Mouse (Mus musculus): ENCODE measurements around the gene Olfr243. TPM values are rescaled to one million over a fixed set of nuclear protein-coding genes. Genes with fewer than 3 reads are reported as not detected.
"Not testable (repeated sequence)": the region's sequence is repeated elsewhere in the genome, so short reads cannot be mapped to it uniquely, and the experiment has no call there.

Gene Olfr243
- polyA plus RNA-seq (2012; fragmentation: generic; extraction: Trizol) = not detected
- long read RNA-seq, experiment 1 = 0 reads
- long read RNA-seq, experiment 2 = 0 reads

DNA sequence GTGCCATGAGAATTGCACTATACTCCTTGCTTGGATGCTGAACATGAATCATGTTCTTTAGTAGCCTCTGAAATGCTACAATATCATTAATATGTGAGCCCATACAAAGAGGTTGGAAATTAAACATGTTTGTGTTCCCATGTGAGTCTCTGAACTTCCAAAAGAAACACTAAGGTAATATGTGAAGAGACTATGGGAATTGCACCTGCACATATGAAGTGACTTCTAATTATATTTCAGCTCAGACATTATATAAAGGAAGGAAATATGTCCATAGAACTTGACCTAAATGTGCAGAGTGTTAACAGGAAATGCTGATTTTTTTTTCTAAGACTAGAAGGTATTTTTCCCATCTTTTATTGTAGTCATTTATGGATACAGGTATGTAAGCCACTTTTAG, at the start of gene Olfr243:
TSS of gene Olfr243 (plus strand) at position 301 of the 400 bp plus-strand sequence.
- no peaks in the 10 kb centered on the region for H3K79me2 ChIP-seq (ENCODE audit: control insufficient read depth, insufficient read depth)
- no peak within 1 kb of the TSS for H3K4me3 ChIP-seq (ENCODE audit: insufficient read depth, poor library complexity, severe bottlenecking)
- no peak within 1 kb of the TSS for H3ac ChIP-seq (ENCODE audit: control insufficient read depth, insufficient read length, low read depth)
- TF ChIP-seq CTCF (IDR thresholded peaks at IDR 0.05; ENCODE audit: control insufficient read depth, insufficient read depth, insufficient read length) (no peak), USF1 (IDR thresholded peaks at IDR 0.05; ENCODE audit: low read depth) (no peak), FOSL1 (IDR thresholded peaks at IDR 0.05; ENCODE audit: insufficient read depth, low read length, poor library complexity, severe bottlenecking) (no peak), MYOG (IDR thresholded peaks at IDR 0.05; ENCODE audit: control insufficient read depth, extremely low read depth, insufficient read length) (no peak), MAX (IDR thresholded peaks at IDR 0.05) (no peak), MYOD1 (IDR thresholded peaks at IDR 0.05; ENCODE audit: control insufficient read depth, insufficient read length, low read depth) (no peak), CEBPB (IDR thresholded peaks at IDR 0.05; ENCODE audit: low read depth) (no peak)
- H3K27me3 ChIP-seq (ENCODE audit: control insufficient read depth, insufficient read depth, insufficient read length) = no peaks in the 10 kb centered on the region
- no peaks in the 10 kb centered on the region for H3K79me3 ChIP-seq (ENCODE audit: low read depth)
- no peaks in the 10 kb centered on the region for H3K36me3 ChIP-seq (ENCODE audit: control insufficient read depth, insufficient read depth)

DNA sequence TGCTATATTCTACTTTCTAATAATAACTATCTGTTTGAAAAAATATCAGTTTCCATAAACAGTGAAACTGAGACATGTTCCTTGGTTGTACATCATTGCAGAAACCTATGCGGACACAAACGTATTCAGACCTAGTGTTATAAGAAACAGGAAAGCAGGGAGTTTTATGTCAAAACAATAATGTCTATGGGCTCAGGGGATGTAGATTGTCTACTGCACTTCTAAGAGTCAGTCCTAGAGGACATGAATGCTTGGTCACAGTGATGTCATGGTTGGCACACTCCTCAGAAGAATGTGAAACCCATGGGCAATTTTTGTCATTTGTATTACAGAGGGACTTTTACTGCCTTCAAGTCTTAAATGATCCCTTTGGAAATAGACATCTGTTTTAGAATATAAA, 43.4 kb upstream of the Olfr243 start, which contains the start of gene Olfr624:
TSS of gene Olfr624 (minus strand) at position 101 of the 400 bp plus-strand sequence.
- no peaks in the 10 kb centered on the region for H3K79me2 ChIP-seq (ENCODE audit: control insufficient read depth, insufficient read depth)
- no peaks in the 10 kb centered on the region for H3K27me3 ChIP-seq (ENCODE audit: control insufficient read depth, insufficient read depth, insufficient read length)
- TF ChIP-seq USF1 (IDR thresholded peaks at IDR 0.05; ENCODE audit: low read depth) = no peak
- no peak for TF ChIP-seq CEBPB (IDR thresholded peaks at IDR 0.05; ENCODE audit: low read depth)
- no peak for TF ChIP-seq MYOG (IDR thresholded peaks at IDR 0.05; ENCODE audit: control insufficient read depth, extremely low read depth, insufficient read length)
- TF ChIP-seq FOSL1 (IDR thresholded peaks at IDR 0.05; ENCODE audit: insufficient read depth, low read length, poor library complexity, severe bottlenecking) = no peak
- TF ChIP-seq MYOD1 (IDR thresholded peaks at IDR 0.05; ENCODE audit: control insufficient read depth, insufficient read length, low read depth) = no peak
- no peak for TF ChIP-seq MAX (IDR thresholded peaks at IDR 0.05)
- no peak for TF ChIP-seq CTCF (IDR thresholded peaks at IDR 0.05; ENCODE audit: control insufficient read depth, insufficient read depth, insufficient read length)
- no peak within 1 kb of the TSS for H3K4me3 ChIP-seq (ENCODE audit: insufficient read depth, poor library complexity, severe bottlenecking)
- H3K36me3 ChIP-seq (ENCODE audit: control insufficient read depth, insufficient read depth) = no peaks in the 10 kb centered on the region
- H3K79me3 ChIP-seq (ENCODE audit: low read depth) = no peaks in the 10 kb centered on the region
- no peak within 1 kb of the TSS for H3ac ChIP-seq (ENCODE audit: control insufficient read depth, insufficient read length, low read depth)

DNA sequence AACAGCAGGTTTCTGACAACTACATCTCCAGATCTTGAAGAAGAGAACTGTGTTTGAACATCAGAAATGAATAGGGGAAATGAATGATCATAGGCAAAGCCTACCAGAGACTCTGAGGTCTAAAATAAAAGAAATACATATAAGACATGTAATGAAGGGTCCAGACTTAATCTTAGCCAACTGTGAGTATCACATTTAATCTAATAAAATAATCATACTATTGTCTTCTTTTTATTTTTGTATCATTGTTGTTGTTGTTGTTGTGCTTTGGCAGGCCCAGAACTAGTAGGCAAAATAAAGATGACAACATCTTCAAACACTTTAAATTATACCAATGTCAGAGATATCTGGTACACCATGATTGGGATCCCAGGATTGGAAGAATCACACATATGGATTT, 32.1 kb upstream of the Olfr243 start, which contains the start of gene Olfr625-ps1:
TSS of gene Olfr625-ps1 (plus strand) at position 301 of the 400 bp plus-strand sequence.
- no peak within 1 kb of the TSS for H3K4me3 ChIP-seq (ENCODE audit: insufficient read depth, poor library complexity, severe bottlenecking)
- no peaks in the 10 kb centered on the region for H3K79me2 ChIP-seq (ENCODE audit: control insufficient read depth, insufficient read depth)
- no peak within 1 kb of the TSS for H3ac ChIP-seq (ENCODE audit: control insufficient read depth, insufficient read length, low read depth)
- no peaks in the 10 kb centered on the region for H3K27me3 ChIP-seq (ENCODE audit: control insufficient read depth, insufficient read depth, insufficient read length)
- no peaks in the 10 kb centered on the region for H3K36me3 ChIP-seq (ENCODE audit: control insufficient read depth, insufficient read depth)
- no peaks in the 10 kb centered on the region for H3K79me3 ChIP-seq (ENCODE audit: low read depth)
- TF ChIP-seq MAX (IDR thresholded peaks at IDR 0.05) (no peak), MYOG (IDR thresholded peaks at IDR 0.05; ENCODE audit: control insufficient read depth, extremely low read depth, insufficient read length) (no peak), CEBPB (IDR thresholded peaks at IDR 0.05; ENCODE audit: low read depth) (no peak), CTCF (IDR thresholded peaks at IDR 0.05; ENCODE audit: control insufficient read depth, insufficient read depth, insufficient read length) (no peak), FOSL1 (IDR thresholded peaks at IDR 0.05; ENCODE audit: insufficient read depth, low read length, poor library complexity, severe bottlenecking) (no peak), MYOD1 (IDR thresholded peaks at IDR 0.05; ENCODE audit: control insufficient read depth, insufficient read length, low read depth) (no peak), USF1 (IDR thresholded peaks at IDR 0.05; ENCODE audit: low read depth) (no peak)

DNA sequence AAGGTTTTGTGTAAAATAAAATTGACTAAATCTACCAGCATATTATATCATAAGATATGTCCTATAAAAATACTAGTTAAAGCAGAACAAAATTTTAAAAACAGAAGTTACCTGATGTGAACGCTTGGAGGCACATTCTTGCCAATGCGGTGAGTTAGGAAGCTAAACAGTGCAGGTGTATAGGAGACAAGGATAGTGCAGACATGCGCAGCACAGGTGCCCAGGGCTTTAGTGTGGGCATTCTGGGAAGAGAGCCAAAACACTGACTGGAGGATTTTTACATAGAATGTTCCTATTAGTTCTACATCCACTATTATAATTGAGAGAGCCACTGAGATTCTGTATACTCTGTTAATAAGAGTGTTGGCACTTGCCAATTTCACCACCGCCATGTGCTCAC, 15.0 kb upstream of the Olfr243 start:
- no peaks in the 10 kb centered on the region for H3K27me3 ChIP-seq (ENCODE audit: control insufficient read depth, insufficient read depth, insufficient read length)
- H3K79me3 ChIP-seq (ENCODE audit: low read depth) = no peaks in the 10 kb centered on the region
- H3ac ChIP-seq (ENCODE audit: control insufficient read depth, insufficient read length, low read depth) = no peak overlapping the region
- H3K79me2 ChIP-seq (ENCODE audit: control insufficient read depth, insufficient read depth) = no peaks in the 10 kb centered on the region
- H3K36me3 ChIP-seq (ENCODE audit: control insufficient read depth, insufficient read depth) = no peaks in the 10 kb centered on the region
- no peak overlapping the region for H3K4me3 ChIP-seq (ENCODE audit: insufficient read depth, poor library complexity, severe bottlenecking)
- no peak for TF ChIP-seq FOSL1 (IDR thresholded peaks at IDR 0.05; ENCODE audit: insufficient read depth, low read length, poor library complexity, severe bottlenecking)
- no peak for TF ChIP-seq MAX (IDR thresholded peaks at IDR 0.05)
- TF ChIP-seq MYOG (IDR thresholded peaks at IDR 0.05; ENCODE audit: control insufficient read depth, extremely low read depth, insufficient read length) = no peak
- TF ChIP-seq USF1 (IDR thresholded peaks at IDR 0.05; ENCODE audit: low read depth) = no peak
- no peak for TF ChIP-seq MYOD1 (IDR thresholded peaks at IDR 0.05; ENCODE audit: control insufficient read depth, insufficient read length, low read depth)

DNA sequence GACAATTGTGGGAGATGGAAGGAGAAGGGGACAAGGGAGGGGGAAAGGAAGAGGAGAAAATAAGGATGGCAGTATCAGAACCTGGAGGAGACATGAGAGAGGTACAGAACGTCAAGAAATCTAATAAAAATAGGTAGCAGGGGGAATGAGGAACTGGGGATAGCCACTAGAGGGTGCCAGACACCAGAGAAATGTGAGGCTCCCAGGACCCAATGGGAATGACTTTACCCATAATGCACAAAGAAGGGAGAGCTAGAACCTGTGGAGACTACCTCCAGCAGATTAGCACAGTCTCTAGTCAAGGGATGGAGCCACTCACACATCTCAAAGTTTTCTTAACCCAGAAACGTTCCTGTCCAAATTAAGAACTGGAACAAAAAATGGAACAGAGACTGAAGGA, 2.4 kb upstream of the Olfr243 start:
- H3K4me3 ChIP-seq (ENCODE audit: insufficient read depth, poor library complexity, severe bottlenecking) = no peak overlapping the region
- TF ChIP-seq MYOG (IDR thresholded peaks at IDR 0.05; ENCODE audit: control insufficient read depth, extremely low read depth, insufficient read length) (no peak), MYOD1 (IDR thresholded peaks at IDR 0.05; ENCODE audit: control insufficient read depth, insufficient read length, low read depth) (no peak), FOSL1 (IDR thresholded peaks at IDR 0.05; ENCODE audit: insufficient read depth, low read length, poor library complexity, severe bottlenecking) (no peak), CEBPB (IDR thresholded peaks at IDR 0.05; ENCODE audit: low read depth) (no peak), MAX (IDR thresholded peaks at IDR 0.05) (no peak), CTCF (IDR thresholded peaks at IDR 0.05; ENCODE audit: control insufficient read depth, insufficient read depth, insufficient read length) (no peak), USF1 (IDR thresholded peaks at IDR 0.05; ENCODE audit: low read depth) (no peak)
- H3K79me3 ChIP-seq (ENCODE audit: low read depth) = no peaks in the 10 kb centered on the region
- no peaks in the 10 kb centered on the region for H3K27me3 ChIP-seq (ENCODE audit: control insufficient read depth, insufficient read depth, insufficient read length)
- no peaks in the 10 kb centered on the region for H3K79me2 ChIP-seq (ENCODE audit: control insufficient read depth, insufficient read depth)
- H3K36me3 ChIP-seq (ENCODE audit: control insufficient read depth, insufficient read depth) = no peaks in the 10 kb centered on the region
- no peak overlapping the region for H3ac ChIP-seq (ENCODE audit: control insufficient read depth, insufficient read length, low read depth)

DNA sequence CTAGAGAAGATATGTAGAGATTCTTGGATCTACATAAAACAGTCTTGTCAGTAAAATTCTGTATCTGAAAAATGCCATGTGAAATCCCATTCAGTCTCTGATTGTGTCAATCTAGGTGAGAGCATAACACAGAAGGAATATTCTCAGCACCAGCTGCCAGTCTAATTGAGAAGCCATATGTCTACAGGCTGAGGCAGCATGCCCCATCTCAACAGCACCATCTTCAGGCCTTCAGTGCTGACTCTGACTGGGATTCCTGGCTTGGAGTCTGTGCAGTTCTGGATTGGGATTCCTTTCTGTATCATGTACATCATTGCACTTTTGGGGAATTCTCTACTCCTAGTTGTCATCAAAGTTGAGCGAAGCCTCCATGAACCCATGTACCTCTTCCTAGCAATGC, 1.9 kb downstream of the Olfr243 start:
- H3ac ChIP-seq (ENCODE audit: control insufficient read depth, insufficient read length, low read depth); H3K4me3 ChIP-seq (ENCODE audit: insufficient read depth, poor library complexity, severe bottlenecking); H3K27me3 ChIP-seq (ENCODE audit: control insufficient read depth, insufficient read depth, insufficient read length); H3K79me2 ChIP-seq (ENCODE audit: control insufficient read depth, insufficient read depth); H3K79me3 ChIP-seq (ENCODE audit: low read depth); H3K36me3 ChIP-seq (ENCODE audit: control insufficient read depth, insufficient read depth): not testable (repeated sequence)
